Mouse (Mus musculus): ENCODE measurements at regions not wholly inside any gene's neighbourhood (a gene's known extent, or its start where the extent isn't known, plus 50 kb on each side); places are given as distances from the start of the nearest gene placed in this dataset.
A peak's percentile ranks its signal among the peaks of the same experiment; 100 is the strongest.
"Not testable (repeated sequence)": the region's sequence is repeated elsewhere in the genome, so short reads cannot be mapped to it uniquely, and the experiment has no call there.

DNA sequence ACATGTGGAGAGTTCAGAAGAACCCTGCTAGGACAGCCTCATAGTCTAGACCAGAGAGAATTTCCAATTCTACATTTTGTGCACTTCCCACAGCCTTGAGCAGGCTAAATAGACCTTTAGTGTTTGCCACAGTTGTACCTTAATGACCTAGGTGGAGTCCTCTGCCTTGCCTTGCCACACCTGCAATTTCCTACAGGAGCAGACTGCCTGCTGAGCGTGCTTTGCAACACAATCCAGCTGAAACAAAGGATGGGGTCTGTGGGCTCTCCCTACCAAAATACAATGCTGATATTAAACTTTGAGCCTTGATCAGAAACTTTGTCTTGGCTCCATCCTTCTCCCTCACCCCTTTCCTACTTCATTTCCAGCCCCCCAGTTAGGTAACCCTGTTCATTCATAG lies 326.0 kb upstream of the Snx7 start:
- 31% methylated on average over 1 of the region's 1 CpGs for WGBS
- DNase-seq (ENCODE audit: low read depth, low spot score), result no peak

DNA sequence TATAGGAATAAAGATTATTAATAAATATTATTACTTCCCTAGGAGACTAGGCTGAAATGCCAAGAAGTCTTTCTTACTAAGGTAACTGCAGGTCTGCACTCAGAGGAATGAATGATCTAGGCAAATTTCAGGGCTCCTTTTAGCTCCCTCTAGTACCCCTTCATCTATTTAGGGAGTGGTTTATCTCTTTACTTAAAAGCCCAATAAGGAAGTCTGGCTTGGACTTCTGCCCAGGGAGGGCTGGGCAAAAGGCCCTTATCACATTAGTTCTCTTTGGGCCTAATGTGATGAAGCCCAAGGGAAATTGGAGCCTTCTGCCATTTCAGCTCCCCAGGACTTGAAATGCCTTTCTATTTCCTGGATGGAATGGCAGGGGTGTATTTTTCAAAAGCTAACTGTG lies 320.6 kb upstream of the Snx7 start:
- DNase-seq (ENCODE audit: low read depth, low spot score), result peak; percentile 6

DNA sequence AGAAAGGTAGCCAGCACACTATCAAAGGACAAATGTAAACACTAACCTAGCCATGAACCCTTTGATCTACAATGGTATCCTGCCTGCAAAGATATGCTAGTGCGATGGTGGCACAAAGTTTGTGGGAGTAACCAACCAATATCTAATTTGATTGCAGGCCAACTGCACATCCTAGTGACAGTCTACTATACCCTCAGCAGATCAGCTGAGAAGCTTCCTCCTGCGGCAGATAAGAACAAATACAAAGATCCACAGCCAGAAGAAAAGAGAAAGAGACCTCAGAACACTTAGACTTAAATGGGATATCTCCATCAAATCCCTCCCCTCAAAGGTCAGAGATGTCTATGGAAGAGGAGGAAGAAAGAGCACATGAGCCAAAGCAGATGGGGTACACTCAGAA lies 308.7 kb upstream of the Snx7 start:
- DNase-seq (ENCODE audit: low read depth, low spot score), result no peak
- 69% methylated on average over 2 of the region's 2 CpGs for WGBS

DNA sequence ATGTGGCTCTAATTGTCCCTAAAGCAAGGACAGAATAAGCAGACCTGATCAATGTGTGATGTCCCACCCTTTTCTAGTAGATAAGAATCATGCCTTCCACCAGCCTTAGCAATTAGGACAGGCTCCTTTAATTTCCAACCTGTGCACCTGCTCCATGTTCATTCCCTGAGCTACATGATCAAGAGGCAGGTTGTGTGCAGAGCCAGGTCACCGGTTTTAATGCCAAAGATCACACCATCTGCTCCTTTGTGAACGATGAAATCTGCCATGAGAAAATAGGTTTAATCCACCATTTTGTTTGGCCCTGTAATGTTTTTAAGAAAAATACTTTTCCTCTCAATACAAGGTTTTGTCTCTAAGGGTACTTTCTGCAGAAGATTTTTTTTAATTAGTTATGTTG lies 294.2 kb upstream of the Snx7 start:
- DNase-seq (ENCODE audit: low read depth, low spot score), result no peak
- 86% methylated on average over 2 of the region's 2 CpGs for WGBS

DNA sequence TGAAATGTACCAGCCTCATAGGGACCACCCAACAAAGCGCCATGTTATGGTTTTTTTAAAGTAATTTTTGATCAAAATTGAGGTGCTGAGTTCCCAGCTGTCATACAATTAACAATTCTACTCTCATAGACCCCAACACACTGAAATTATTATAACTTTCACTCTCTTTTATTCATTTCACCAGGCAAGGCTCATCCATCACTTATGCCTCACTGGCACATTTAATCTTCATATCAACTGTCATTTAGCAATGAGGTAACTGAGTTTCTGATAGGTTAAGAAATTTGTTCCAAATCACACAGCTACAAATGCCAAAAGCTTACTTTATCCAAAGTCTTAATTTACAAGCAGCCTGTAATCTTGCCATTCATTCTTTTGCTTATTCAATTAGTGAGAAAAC lies 276.1 kb upstream of the Snx7 start:
- DNase-seq (ENCODE audit: low read depth, low spot score), result no peak
- WGBS, result 74% methylated on average over 1 of the region's 1 CpGs

DNA sequence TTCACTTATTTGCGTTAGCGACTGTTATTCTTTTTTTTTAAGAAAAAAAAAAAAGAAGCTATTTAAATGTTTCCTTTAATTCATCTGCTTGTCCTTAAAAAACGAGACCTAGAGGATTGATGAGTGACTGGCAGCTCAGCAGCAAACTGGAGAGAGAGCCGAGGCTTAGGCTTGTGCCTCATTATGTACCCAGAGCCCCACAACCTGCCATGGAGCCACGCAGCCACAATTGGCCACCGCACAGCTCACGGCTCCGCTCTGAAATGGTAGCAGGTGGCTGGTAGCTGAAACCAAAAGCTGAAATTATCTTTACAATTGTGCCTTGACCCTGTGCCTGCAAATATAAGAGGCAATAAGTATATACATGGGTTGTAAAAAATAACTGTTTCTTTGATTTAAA lies 273.0 kb upstream of the Snx7 start:
- WGBS, result 72% methylated on average over 8 of the region's 8 CpGs
- DNase-seq (ENCODE audit: low read depth, low spot score), result no peak

DNA sequence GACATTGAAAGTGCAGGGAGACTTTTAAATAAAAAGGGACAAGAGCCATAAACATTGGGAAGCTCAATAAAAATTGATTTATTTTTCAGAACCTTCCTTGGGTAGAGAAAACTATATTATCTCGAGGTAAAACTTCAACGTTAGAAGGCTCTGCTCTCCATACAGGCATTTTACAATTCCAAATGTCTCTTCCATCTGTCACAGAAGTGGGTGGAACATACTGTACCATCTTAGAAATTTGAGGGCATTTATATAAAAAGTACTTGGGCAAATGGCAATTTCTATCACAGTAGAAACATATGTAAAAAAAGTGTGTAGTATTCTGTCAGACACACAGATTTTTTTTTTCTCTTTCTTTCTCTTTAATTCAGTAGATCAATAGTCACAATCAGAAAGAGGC lies 271.4 kb upstream of the Snx7 start:
- no peak for DNase-seq (ENCODE audit: low read depth, low spot score)
- 39% methylated on average over 2 of the region's 2 CpGs for WGBS

DNA sequence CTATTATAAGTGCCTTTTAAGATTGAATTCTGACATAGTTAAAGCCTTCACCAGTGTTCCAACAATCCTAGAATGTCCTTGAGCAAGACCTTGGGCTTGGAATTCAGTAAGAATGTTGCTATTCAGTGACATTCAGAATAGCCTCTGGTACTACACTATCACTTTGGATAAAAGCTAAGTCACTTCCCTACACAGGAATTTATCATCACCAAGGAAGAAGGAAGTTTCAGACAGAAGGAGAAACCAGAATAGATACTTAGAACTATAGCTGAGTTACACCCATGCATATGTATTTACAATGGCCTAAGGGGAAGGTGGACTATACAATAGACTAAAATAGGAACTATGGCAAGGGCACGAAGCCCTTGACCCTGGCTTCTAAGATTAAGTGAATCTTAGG lies 259.6 kb upstream of the Snx7 start:
- not testable (repeated sequence) for DNase-seq (ENCODE audit: low read depth, low spot score)
- 80% methylated on average over 1 of the region's 1 CpGs for WGBS

DNA sequence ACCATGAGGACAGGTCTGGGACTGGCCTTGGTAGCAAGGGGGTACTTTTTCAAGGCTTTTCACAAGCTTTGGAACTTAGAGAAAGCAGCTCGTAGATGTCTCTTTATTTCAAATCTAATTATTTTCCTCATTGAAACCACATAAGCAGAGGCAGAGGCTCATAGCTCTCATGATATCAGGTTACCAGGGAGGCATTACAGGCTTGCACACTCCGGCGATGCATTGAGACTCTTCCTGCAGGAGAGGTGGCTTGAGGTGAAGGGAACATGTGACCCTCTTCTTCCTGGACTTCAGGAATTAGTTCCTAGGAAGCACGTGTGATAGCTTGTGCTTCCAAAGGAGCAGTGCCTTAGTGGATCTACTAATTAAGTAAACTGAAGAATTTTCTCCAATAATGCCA lies 233.9 kb upstream of the Snx7 start:
- WGBS, result 70% methylated on average over 4 of the region's 4 CpGs

DNA sequence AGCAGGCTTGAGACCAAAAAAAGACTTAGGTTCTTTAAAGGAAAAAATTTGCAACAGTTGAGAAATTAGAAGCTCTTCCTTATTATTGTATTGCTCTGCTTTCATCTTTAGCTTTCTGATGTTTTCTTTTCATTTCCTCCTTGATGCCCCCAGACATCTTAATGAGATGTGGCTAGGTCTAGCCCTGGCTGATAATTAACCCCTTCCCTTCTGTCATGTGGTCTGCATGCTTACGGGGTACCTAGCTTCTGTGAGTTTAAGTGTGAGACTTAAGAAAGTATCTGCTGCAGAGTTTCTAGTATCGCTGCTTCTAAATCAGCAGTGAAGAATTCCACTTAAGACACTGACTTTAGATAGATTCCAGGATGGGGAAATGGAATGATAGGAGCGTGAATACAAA lies 215.8 kb upstream of the Snx7 start:
- 81% methylated on average over 3 of the region's 3 CpGs for WGBS
- DNase-seq (ENCODE audit: low read depth, low spot score), result no peak

More for the DNA sequence above, 233.9 kb upstream of the Snx7 start:
- no peak for DNase-seq (ENCODE audit: low read depth, low spot score)

DNA sequence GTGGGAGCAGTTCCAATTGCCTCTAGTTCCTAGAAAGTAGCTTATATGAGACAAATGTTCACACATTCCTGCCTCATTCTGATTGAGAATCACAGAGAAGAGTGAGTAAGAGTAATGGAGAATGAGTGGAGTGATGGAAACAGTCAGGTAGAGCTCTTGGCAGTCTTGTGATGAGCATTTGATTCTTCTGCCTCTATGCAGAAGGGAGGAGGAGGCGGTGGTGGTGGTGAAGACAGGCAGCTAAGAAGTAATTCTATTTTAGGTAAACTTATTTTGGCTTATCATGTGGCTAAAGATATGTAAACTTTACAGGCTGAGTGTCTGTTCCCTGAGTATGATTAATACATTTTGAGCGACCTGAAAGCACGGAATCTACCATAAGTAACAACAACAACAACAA lies 203.6 kb upstream of the Snx7 start:
- 83% methylated on average over 3 of the region's 3 CpGs for WGBS
- no peak for DNase-seq (ENCODE audit: low read depth, low spot score)

DNA sequence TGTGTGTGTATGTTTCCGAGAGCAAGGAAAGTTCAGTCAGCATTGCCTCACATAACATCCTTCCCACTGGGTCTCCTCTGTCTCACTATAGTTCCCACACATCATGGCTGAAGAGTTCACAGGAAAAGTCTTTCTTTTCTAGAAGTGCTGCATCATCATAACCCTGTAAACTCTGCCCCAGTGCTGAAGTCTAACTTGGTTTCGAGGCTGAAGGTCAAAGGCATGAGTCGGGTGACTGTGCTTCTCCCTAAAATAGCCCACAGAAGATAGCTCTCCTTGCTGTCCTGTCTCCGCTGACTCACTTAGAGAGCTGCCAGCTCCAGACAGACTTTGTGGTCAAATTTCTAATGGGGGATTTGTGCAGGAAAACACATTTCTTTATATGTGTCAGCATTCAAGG lies 201.4 kb upstream of the Snx7 start:
- DNase-seq (ENCODE audit: low read depth, low spot score), result no peak
- WGBS, result 49% methylated on average over 4 of the region's 4 CpGs

DNA sequence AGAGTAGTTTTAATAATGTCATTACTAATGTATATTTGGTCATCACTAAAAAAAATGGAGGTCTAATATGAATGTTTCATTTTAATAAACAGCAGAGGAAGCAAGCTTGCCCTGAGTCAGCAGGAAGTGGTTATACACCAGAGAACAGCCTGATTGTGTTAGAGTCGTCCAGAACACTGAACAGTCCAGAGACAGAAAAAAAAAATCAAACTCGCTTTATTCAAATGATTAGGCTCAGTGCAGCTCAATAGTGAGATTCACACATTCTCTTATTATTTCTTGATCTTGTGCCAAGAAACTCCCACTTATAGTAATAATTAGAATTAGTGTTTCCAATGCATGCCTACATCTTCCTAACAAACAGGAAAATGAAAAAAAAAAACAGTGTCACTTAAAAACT lies 194.9 kb upstream of the Snx7 start:
- 35% methylated on average over 2 of the region's 2 CpGs for WGBS

DNA sequence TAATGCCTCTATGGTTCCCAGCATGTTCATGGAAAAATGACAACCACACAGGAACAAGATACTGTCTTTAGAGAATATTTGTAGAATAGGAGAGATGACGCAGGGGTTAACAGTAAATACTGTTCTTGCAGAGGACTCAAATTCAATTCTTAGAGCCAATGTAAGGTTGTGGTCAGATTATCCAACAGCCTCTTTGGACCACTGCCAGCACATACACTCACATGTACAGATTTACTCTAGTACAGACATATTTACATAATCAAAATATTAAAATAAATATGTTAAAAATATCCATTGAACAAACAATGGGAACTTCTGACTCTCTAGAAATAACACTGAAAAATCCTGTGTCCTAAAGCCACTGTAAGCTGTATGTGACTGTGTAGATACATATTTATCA lies 193.8 kb upstream of the Snx7 start:
- WGBS, result 81% methylated on average over 1 of the region's 1 CpGs
- DNase-seq (ENCODE audit: low read depth, low spot score), result no peak

More for the DNA sequence above, 194.9 kb upstream of the Snx7 start:
- no peak for DNase-seq (ENCODE audit: low read depth, low spot score)

DNA sequence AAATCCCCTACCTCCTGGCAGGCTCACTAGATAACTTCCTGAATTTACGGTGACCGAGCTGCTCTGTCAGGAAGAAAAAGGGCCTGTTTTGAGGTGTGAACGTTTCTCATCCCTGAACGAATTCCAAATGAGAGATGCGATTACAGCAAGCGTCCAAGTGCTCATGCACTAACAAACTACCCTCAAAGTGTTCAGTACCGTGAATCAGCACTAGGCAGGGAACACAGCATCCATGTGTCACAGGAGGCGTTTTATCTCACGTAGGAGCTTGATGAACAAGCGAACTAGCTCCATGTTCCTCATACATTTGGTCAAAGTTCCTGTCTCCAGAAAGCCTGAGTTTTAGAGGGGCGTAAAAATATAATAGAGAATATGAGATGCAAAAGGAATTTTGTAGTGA lies 178.3 kb upstream of the Snx7 start:
- DNase-seq (ENCODE audit: low read depth, low spot score), result no peak
- 85% methylated on average over 11 of the region's 11 CpGs for WGBS

DNA sequence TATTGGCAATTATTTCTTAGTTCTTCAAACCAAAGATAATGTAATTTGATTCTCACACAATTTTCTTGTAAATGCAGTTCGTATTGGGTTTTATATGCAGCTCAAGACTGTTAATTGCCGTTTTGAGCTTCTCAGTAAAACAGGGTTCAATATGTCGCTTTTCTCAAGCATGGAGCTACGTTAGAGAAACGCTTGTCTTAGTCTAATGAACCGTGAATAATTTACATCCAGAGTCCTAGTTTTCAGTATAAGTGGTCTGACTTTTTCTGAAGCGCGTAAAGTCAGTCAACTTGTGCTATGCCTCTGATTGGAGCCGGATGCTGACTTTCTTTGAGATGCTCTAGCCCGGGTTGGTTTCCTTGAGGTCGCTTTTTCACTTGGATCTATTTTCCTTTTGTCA lies 177.8 kb upstream of the Snx7 start:
- WGBS, result 87% methylated on average over 11 of the region's 11 CpGs
- no peak for DNase-seq (ENCODE audit: low read depth, low spot score)

DNA sequence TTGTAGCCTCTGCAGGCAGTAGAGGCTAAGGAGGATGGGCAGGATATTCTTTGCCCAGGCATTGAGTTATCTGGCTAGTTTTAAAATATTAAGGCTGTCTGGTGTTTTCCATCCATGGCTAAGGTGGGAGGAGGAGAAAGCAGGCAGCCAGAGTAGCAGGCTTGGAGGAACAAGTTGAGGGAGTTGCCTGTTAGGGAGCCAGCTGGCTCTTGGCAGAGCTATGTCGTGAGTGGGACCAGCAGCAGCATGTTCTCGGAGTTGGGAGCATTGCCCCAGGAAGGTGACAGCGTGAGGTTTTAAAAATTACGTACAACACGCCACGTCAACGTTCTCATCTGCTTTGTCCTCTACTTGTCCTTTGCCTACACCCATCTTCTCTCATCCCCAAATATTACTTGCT lies 167.8 kb upstream of the Snx7 start:
- 82% methylated on average over 7 of the region's 7 CpGs for WGBS

DNA sequence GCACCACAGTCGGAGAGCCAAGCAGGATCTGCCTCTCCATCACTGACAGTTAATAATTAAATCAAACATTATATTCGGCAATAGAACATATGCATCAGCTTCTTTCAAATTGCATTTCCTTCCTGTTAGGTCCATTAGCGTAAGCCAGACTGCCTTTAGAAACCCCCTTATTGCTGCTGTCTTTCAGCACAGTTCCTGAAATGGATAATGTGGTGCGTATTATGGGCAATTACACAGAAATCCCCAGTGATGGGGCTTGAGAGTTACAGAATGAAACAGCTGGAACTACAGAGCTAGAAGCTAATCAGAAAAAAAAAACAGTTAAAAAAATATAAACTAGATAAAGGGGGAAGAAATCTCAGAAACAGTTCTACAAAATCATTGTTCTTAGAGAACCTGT lies 126.7 kb upstream of the Snx7 start:
- no peak for DNase-seq (ENCODE audit: low read depth, low spot score)
- 69% methylated on average over 4 of the region's 4 CpGs for WGBS

More for the DNA sequence above, 167.8 kb upstream of the Snx7 start:
- DNase-seq (ENCODE audit: low read depth, low spot score), result no peak

DNA sequence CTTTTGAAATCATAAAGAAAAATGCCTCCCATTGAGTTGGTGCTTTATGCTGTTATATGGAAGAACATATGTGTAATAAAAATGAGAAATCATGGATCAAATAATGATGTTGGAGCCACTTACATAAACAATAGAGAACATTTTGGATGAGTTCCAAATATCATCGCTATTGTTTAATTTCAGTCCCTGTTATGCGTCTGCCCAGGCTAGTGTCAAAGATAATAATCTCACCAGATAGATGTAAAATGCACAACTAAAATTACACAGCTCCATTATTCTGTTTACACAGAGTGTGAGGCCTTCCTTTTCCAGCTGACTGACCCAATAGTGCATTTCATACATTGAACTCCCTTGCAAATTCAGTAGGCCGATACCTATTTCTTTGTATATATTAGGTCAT lies 125.4 kb upstream of the Snx7 start:
- DNase-seq (ENCODE audit: low read depth, low spot score), result no peak
- 65% methylated on average over 3 of the region's 3 CpGs for WGBS

DNA sequence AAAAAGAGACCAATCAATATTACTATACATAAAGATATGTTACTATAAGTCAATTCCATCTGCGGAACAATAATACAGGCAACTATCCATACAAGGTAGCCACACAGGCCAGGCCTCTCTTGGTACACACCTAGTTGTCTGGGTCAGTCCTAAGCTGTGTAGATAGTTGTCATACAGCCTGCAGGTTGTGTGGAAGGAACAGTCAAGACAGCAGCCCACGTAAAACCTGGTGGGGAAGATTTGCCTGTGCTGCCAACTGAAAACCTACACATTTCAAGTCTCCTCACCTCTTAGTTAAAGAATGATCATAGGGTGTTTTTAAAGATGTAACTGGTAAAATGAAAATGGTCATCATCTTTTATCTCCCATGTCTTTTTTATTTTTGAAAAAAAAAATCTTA lies 121.8 kb upstream of the Snx7 start:
- WGBS, result 85% methylated on average over 2 of the region's 2 CpGs

DNA sequence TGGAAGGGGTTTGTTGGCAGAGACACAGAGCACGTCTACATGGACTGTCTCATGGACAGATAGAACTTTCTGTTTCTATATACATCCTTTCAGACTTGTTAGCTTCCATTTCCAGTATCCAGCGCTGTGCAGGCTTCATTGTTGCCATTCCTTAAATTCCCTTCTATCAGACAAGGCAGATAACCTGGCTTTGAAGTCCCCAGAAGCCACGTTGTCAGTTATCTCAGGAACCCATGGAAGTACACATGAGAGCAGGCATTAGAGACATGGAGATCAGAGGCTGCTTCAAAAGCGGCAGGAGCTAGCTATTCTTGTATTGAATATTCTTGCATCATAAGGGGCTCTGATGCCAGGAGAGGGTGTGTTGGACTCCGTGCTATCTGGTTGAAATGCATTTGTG lies 119.7 kb upstream of the Snx7 start:
- DNase-seq (ENCODE audit: low read depth, low spot score), result no peak
- 49% methylated on average over 5 of the region's 5 CpGs for whole genome bisulfite sequencing

More for the DNA sequence above, 121.8 kb upstream of the Snx7 start:
- DNase-seq (ENCODE audit: low read depth, low spot score), result no peak

DNA sequence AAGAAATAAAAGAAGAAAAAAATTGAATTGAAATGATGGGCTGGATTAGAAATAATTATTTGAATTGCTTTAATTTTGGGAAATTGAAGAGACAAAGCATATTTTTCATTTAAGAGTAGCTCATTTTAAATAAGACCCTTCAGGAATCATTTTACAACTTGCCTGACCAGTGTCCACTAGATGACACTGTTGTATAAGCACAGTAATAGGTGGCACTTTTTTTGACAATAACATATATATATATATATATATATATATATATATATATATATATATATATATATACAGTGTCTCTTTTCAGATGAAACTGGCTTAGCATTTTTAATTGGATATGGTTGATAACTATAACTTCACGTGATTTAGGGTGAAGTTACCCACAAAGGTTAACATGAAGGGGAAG lies 106.9 kb upstream of the Snx7 start:
- WGBS, result 69% methylated on average over 1 of the region's 1 CpGs
- DNase-seq (ENCODE audit: low read depth, low spot score), result no peak

DNA sequence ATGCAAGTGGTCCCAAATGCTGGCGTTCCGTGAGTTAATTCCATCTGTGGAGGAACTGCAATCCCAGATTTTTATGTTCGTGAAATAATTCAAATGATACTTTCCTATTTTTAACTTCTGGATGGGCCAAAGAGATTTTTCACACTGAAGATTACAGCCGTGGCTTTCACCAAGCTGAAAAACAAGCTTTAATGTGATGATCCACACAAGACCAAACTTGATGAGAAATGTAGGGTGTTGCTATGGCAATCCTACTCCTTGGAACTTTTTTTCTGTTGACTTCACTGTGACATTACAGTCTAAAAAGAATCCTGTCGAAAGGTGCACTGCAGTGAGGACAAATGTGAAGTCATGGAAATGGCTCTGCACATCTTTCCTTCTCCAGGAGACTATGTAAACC lies 100.1 kb upstream of the Snx7 start:
- WGBS, result 71% methylated on average over 5 of the region's 5 CpGs

More for the DNA sequence above, 100.1 kb upstream of the Snx7 start:
- DNase-seq (ENCODE audit: low read depth, low spot score), result no peak

Measured in large intestine, adult 2 months (tissue).